Mouse (Mus musculus): ENCODE results near the gene Fam104a. TPM values are rescaled to one million over a fixed set of nuclear protein-coding genes. Genes with fewer than 3 reads are reported as not detected.

Fam104a gene
- polyA plus RNA-seq, 1 experiment, result 24.6 TPM

GRCm38 (mm10) chr11:113711061-113711460 lies 27.1 kb upstream of the Fam104a start:
- TF ChIP-seq POLR2A (IDR thresholded peaks at IDR 0.05; ENCODE audit: low read depth, low read length), result no peak
- TF ChIP-seq CTCF (conservative IDR thresholded peaks at IDR 0.05; ENCODE audit: insufficient read depth, insufficient read length, low read depth, low read length), result no peak
- H3K4me1 ChIP-seq (ENCODE audit: control insufficient read depth, insufficient read depth, low read length), result 0 out of 2 replicates have a peak, but pooled peaks cover 4% of the 10 kb centered on the region
- no peak for DNase-seq
- 95% methylated on average over 1 of the region's 1 CpGs for WGBS
- no peak overlapping the region for H3K27ac ChIP-seq (ENCODE audit: insufficient read depth, low read depth, low read length)
- H3K4me3 ChIP-seq (ENCODE audit: insufficient read depth, low read depth, low read length), result no peak overlapping the region
- no peaks in the 10 kb centered on the region for H3K36me3 ChIP-seq (ENCODE audit: control insufficient read depth, insufficient read depth, low read length)
- H3K27me3 ChIP-seq (replicated peaks; ENCODE audit: control insufficient read depth, insufficient read depth, low read length), result no peaks in the 10 kb centered on the region

- H3K4me1 ChIP-seq (ENCODE audit: control insufficient read depth, insufficient read depth, low read length), result 0 out of 2 replicates have a peak, but pooled peaks cover 4% of the 10 kb centered on the region
- H3K4me3 ChIP-seq (ENCODE audit: insufficient read depth, low read depth, low read length), result no peak overlapping the region
- H3K36me3 ChIP-seq (ENCODE audit: control insufficient read depth, insufficient read depth, low read length), result no peaks in the 10 kb centered on the region
- TF ChIP-seq POLR2A (IDR thresholded peaks at IDR 0.05; ENCODE audit: low read depth, low read length) (no peak), CTCF (conservative IDR thresholded peaks at IDR 0.05; ENCODE audit: insufficient read depth, insufficient read length, low read depth, low read length) (no peak)
- DNase-seq, result peak; percentile 41
- peak overlapping the region; percentile 66 for H3K27ac ChIP-seq (ENCODE audit: insufficient read depth, low read depth, low read length)
- H3K27me3 ChIP-seq (replicated peaks; ENCODE audit: control insufficient read depth, insufficient read depth, low read length), result no peaks in the 10 kb centered on the region
- 21% methylated on average over 10 of the region's 10 CpGs for WGBS
Observed at GRCm38 (mm10) chr11:113710257-113710777, 26.4 kb upstream of the Fam104a start.

- H3K27ac ChIP-seq (ENCODE audit: insufficient read depth, low read depth, low read length), result peak within 1 kb of the TSS; percentile 66
- 0 out of 2 replicates have a peak, but pooled peaks cover 4% of the 10 kb centered on the region for H3K4me1 ChIP-seq (ENCODE audit: control insufficient read depth, insufficient read depth, low read length)
- no peak within 1 kb of the TSS for H3K4me3 ChIP-seq (ENCODE audit: insufficient read depth, low read depth, low read length)
- no peak for TF ChIP-seq CTCF (conservative IDR thresholded peaks at IDR 0.05; ENCODE audit: insufficient read depth, insufficient read length, low read depth, low read length)
- no peak for TF ChIP-seq POLR2A (IDR thresholded peaks at IDR 0.05; ENCODE audit: low read depth, low read length)
- WGBS, result 27% methylated on average over 11 of the region's 11 CpGs
- no peaks in the 10 kb centered on the region for H3K27me3 ChIP-seq (replicated peaks; ENCODE audit: control insufficient read depth, insufficient read depth, low read length)
- no peak for DNase-seq
- H3K36me3 ChIP-seq (ENCODE audit: control insufficient read depth, insufficient read depth, low read length), result no peaks in the 10 kb centered on the region
Observed at GRCm38 (mm10) chr11:113709731-113710256, 25.8 kb upstream of the Fam104a start, which contains the start of gene Cpsf4l. Gene Cpsf4l (minus strand): TSS chr11:113710017.

GRCm38 (mm10) chr11:113709272-113709671 lies 25.3 kb upstream of the Fam104a start:
- TF ChIP-seq POLR2A (IDR thresholded peaks at IDR 0.05; ENCODE audit: low read depth, low read length), result no peak
- no peak for TF ChIP-seq CTCF (conservative IDR thresholded peaks at IDR 0.05; ENCODE audit: insufficient read depth, insufficient read length, low read depth, low read length)
- Histone ChIP-seq H3K36me3 (ENCODE audit: control insufficient read depth, insufficient read depth, low read length) (no peaks in the 10 kb centered on the region), H3K27me3 (replicated peaks; ENCODE audit: control insufficient read depth, insufficient read depth, low read length) (no peaks in the 10 kb centered on the region), H3K27ac (ENCODE audit: insufficient read depth, low read depth, low read length) (no peak overlapping the region), H3K4me1 (ENCODE audit: control insufficient read depth, insufficient read depth, low read length) (0 out of 2 replicates have a peak, but pooled peaks cover 4% of the 10 kb centered on the region), H3K4me3 (ENCODE audit: insufficient read depth, low read depth, low read length) (no peak overlapping the region)
- 71% methylated on average over 15 of the region's 15 CpGs for WGBS
- no peak for DNase-seq

GRCm38 (mm10) chr11:113708629-113709213 lies 24.8 kb upstream of the Fam104a start:
- Histone ChIP-seq H3K27me3 (replicated peaks; ENCODE audit: control insufficient read depth, insufficient read depth, low read length) (no peaks in the 10 kb centered on the region), H3K4me1 (ENCODE audit: control insufficient read depth, insufficient read depth, low read length) (0 out of 2 replicates have a peak, but pooled peaks cover 4% of the 10 kb centered on the region), H3K4me3 (ENCODE audit: insufficient read depth, low read depth, low read length) (no peak overlapping the region), H3K36me3 (ENCODE audit: control insufficient read depth, insufficient read depth, low read length) (no peaks in the 10 kb centered on the region), H3K27ac (ENCODE audit: insufficient read depth, low read depth, low read length) (no peak overlapping the region)
- WGBS, result 80% methylated on average over 19 of the region's 19 CpGs
- DNase-seq, result no peak
- TF ChIP-seq CTCF (conservative IDR thresholded peaks at IDR 0.05; ENCODE audit: insufficient read depth, insufficient read length, low read depth, low read length), result no peak
- TF ChIP-seq POLR2A (IDR thresholded peaks at IDR 0.05; ENCODE audit: low read depth, low read length), result no peak

- no peak for TF ChIP-seq CTCF (conservative IDR thresholded peaks at IDR 0.05; ENCODE audit: insufficient read depth, insufficient read length, low read depth, low read length)
- TF ChIP-seq POLR2A (IDR thresholded peaks at IDR 0.05; ENCODE audit: low read depth, low read length), result no peak
- Histone ChIP-seq H3K36me3 (ENCODE audit: control insufficient read depth, insufficient read depth, low read length) (no peaks in the 10 kb centered on the region), H3K4me3 (ENCODE audit: insufficient read depth, low read depth, low read length) (no peak overlapping the region), H3K4me1 (ENCODE audit: control insufficient read depth, insufficient read depth, low read length) (0 out of 2 replicates have a peak, but pooled peaks cover 4% of the 10 kb centered on the region), H3K27ac (ENCODE audit: insufficient read depth, low read depth, low read length) (no peak overlapping the region), H3K27me3 (replicated peaks; ENCODE audit: control insufficient read depth, insufficient read depth, low read length) (no peaks in the 10 kb centered on the region)
- DNase-seq, result no peak
- WGBS, result 80% methylated on average over 15 of the region's 15 CpGs
Observed at GRCm38 (mm10) chr11:113705966-113706652, 22.2 kb upstream of the Fam104a start.

GRCm38 (mm10) chr11:113703758-113704157 lies 19.8 kb upstream of the Fam104a start:
- H3K36me3 ChIP-seq (ENCODE audit: control insufficient read depth, insufficient read depth, low read length), result no peaks in the 10 kb centered on the region

More at GRCm38 (mm10) chr11:113703758-113704157, 19.8 kb upstream of the Fam104a start:
- no peaks in the 10 kb centered on the region for H3K4me1 ChIP-seq (ENCODE audit: control insufficient read depth, insufficient read depth, low read length)
- DNase-seq, result peak; percentile 80
- H3K27me3 ChIP-seq (replicated peaks; ENCODE audit: control insufficient read depth, insufficient read depth, low read length), result no peaks in the 10 kb centered on the region
- 31% methylated on average over 5 of the region's 5 CpGs for WGBS
- no peak for TF ChIP-seq POLR2A (IDR thresholded peaks at IDR 0.05; ENCODE audit: low read depth, low read length)
- peak; percentile 100; the same call in 1 of the 2 replicates for TF ChIP-seq CTCF (conservative IDR thresholded peaks at IDR 0.05; ENCODE audit: insufficient read depth, insufficient read length, low read depth, low read length)
- H3K27ac ChIP-seq (ENCODE audit: insufficient read depth, low read depth, low read length), result no peak overlapping the region
- H3K4me3 ChIP-seq (ENCODE audit: insufficient read depth, low read depth, low read length), result no peak overlapping the region

All from kidney, adult 2 months (tissue).